Mouse (Mus musculus) lung, adult 2 months (tissue): ENCODE results near the gene Mapk13.

Experiments used
- CTCF ChIP-seq: fragments of 200-500 bp; IDR thresholded peaks from 2 replicates; pipeline ENCODE4 v1.5.1; 2011; ENCODE audit warnings: mild to moderate bottlenecking, low read length, control low read depth; ENCODE audit not compliant: insufficient read depth
- POLR2A ChIP-seq: fragments of 200-500 bp; IDR thresholded peaks from 2 replicates; pipeline ENCODE4 v1.6.1; 2011; ENCODE audit warnings: low read depth, mild to moderate bottlenecking, control low read depth, low read length, borderline replicate concordance; ENCODE audit errors: extremely low read depth

DNA sequence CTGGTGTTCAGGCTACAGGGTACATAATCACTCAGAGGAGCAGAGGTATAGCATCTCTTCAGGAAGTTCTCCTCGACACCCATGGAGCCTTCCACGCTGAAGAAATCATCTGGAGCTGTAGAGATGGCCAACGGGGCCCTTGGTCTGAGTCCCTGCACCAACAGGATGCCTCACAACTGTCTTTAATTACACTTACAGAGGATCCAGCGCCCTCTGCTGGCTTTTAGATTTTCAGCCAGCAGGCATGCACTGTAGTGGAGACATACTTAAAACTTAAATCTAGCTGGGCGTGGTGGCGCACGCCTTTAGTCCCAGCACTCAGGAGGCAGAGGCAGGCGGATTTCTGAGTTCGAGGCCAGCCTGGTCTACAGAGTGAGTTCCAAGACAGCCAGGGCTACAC is 25.2 kb upstream of the Mapk13 start:
- TF ChIP-seq CTCF (no peak), POLR2A (no peak)
